ENCODE assay signal across 16 mouse cellular contexts in the genomic region with DNA sequence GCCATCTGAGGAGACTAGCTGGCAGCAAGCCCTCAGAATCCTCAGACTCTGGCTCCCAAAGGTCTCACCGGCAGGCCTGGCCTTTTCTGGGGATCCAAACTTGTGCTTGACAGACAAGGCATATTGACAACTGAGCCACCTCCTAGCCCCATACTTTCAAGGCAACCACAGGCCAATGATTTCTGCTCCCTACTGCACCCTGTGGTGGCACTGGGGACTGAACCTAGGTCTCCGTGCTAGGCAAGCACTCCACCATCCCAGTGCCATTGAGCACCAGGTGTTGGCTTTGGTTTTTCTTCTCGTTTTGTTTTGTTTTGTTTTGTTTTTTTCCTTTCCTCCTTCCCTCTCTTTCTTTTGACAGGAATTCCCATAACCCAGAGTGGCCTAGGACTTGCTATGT. TPM values are rescaled to one million over a fixed set of nuclear protein-coding genes. Genes with fewer than 3 reads are reported as not detected.
DNase-seq lines count a peak whose midpoint lies in the region; ATAC-seq and TF ChIP-seq lines count a peak whose summit lies in the region.
"Had no signal": no experiment of that assay in that cellular context is flagged by ENCODE, and none has a peak within 500 bp of the region (broad histone marks: within the 10 kb centered on the region; RNA-seq: fewer than 3 reads in every experiment).

No protein-coding gene starts in this region.

- ATAC-seq in hindbrain, postnatal 0 days = no peak
- no peak for ATAC-seq in hindbrain, embryonic 11.5 days (ENCODE audit: low FRiP score)
- no peak for ATAC-seq in midbrain, embryonic 11.5 days (ENCODE audit: low FRiP score)
- ATAC-seq in midbrain, embryonic 16.5 days = no peak
- no peak for ATAC-seq in G1E (ENCODE audit: extremely low read depth, insufficient number of reproducible peaks, low FRiP score, poor library complexity, severe bottlenecking)
- peak; percentile 72 for ATAC-seq in megakaryocyte progenitor cell, adult 5-6 weeks (replicated peaks; ENCODE audit: poor library complexity)
- ATAC-seq: inflammation-experienced regulatory T-cells, adult 6 months; Patski had no signal

- no peaks in the 10 kb centered on the region for H3K36me3 ChIP-seq in hindbrain, postnatal 0 days (ENCODE audit: insufficient read depth, low read length)
- H3K36me3 ChIP-seq in hindbrain, embryonic 11.5 days (ENCODE audit: control insufficient read depth, insufficient read depth, low read length) = no peaks in the 10 kb centered on the region
- H3K36me3 ChIP-seq in midbrain, embryonic 11.5 days (ENCODE audit: control insufficient read depth, insufficient read depth, low read length) = no peaks in the 10 kb centered on the region
- H3K36me3 ChIP-seq in midbrain, embryonic 16.5 days (ENCODE audit: control insufficient read depth, insufficient read depth, low read length) = no peaks in the 10 kb centered on the region
- no peaks in the 10 kb centered on the region for H3K36me3 ChIP-seq in G1E (replicated peaks)

- 70% methylated on average over 3 of the region's 3 CpGs for WGBS in hindbrain, postnatal 0 days
- WGBS in hindbrain, embryonic 11.5 days = 67% methylated on average over 3 of the region's 3 CpGs
- WGBS in midbrain, embryonic 11.5 days = 63% methylated on average over 3 of the region's 3 CpGs
- WGBS in midbrain, embryonic 16.5 days = 80% methylated on average over 3 of the region's 3 CpGs

- H3K9ac ChIP-seq in hindbrain, postnatal 0 days (replicated peaks; ENCODE audit: low read length) = no peak overlapping the region
- H3K9ac ChIP-seq in hindbrain, embryonic 11.5 days (ENCODE audit: low read depth, low read length) = no peak overlapping the region
- no peak overlapping the region for H3K9ac ChIP-seq in midbrain, embryonic 11.5 days (ENCODE audit: low read length)
- no peak overlapping the region for H3K9ac ChIP-seq in midbrain, embryonic 16.5 days (ENCODE audit: low read depth, low read length)
- H3K9ac ChIP-seq: embryonic facial prominence, embryonic 13.5 days; heart, embryonic 15.5 days; stomach, embryonic 15.5 days had no signal

- peak; percentile 52 for TF ChIP-seq CTCF in hindbrain, postnatal 0 days (IDR thresholded peaks at IDR 0.05; ENCODE audit: low read depth)
- 0 out of 2 replicates have a peak, but pooled peaks have one; percentile 6 for TF ChIP-seq CTCF in G1E (IDR thresholded peaks at IDR 0.05; ENCODE audit: low read depth, low read length)

- no peaks in the 10 kb centered on the region for H3K4me1 ChIP-seq in hindbrain, postnatal 0 days (ENCODE audit: insufficient read depth, low read length)
- H3K4me1 ChIP-seq in hindbrain, embryonic 11.5 days (replicated peaks; ENCODE audit: control insufficient read depth, insufficient read depth, low read length) = peaks cover 2% of the 10 kb centered on the region; the same call in 1 of the 2 replicates
- 0 out of 2 replicates have a peak, but pooled peaks cover 3% of the 10 kb centered on the region for H3K4me1 ChIP-seq in midbrain, embryonic 11.5 days (ENCODE audit: control insufficient read depth, insufficient read depth, low read length)
- no peaks in the 10 kb centered on the region for H3K4me1 ChIP-seq in midbrain, embryonic 16.5 days (ENCODE audit: control insufficient read depth, insufficient read depth, low read length)
- H3K4me1 ChIP-seq in G1E (ENCODE audit: insufficient read depth, low read depth, low read length) = no peaks in the 10 kb centered on the region

- no peak for DNase-seq in hindbrain, postnatal 0 days (ENCODE audit: low spot score)
- DNase-seq in hindbrain, embryonic 11.5 days (ENCODE audit: low spot score) = no peak
- peak; percentile 84 for DNase-seq in midbrain, embryonic 11.5 days (ENCODE audit: low spot score, missing footprints)
- no peak for DNase-seq in G1E (ENCODE audit: low spot score)
- DNase-seq in T-cell, adult 2 months (ENCODE audit: low spot score) = no peak
- DNase-seq in spleen, adult 18-20 months = no peak
- DNase-seq: gastrocnemius, adult 2 months had no signal

- H3K9me3 ChIP-seq in hindbrain, postnatal 0 days (ENCODE audit: low read length) = no peaks in the 10 kb centered on the region
- H3K9me3 ChIP-seq in hindbrain, embryonic 11.5 days (ENCODE audit: control insufficient read depth, low read length) = no peaks in the 10 kb centered on the region
- H3K9me3 ChIP-seq in midbrain, embryonic 11.5 days (ENCODE audit: control insufficient read depth, low read length) = no peaks in the 10 kb centered on the region
- no peaks in the 10 kb centered on the region for H3K9me3 ChIP-seq in midbrain, embryonic 16.5 days (replicated peaks; ENCODE audit: control insufficient read depth, low read length, poor library complexity, severe bottlenecking)
- H3K9me3 ChIP-seq in G1E (replicated peaks) = no peaks in the 10 kb centered on the region
- H3K9me3 ChIP-seq: embryonic facial prominence, embryonic 13.5 days; heart, embryonic 15.5 days; stomach, embryonic 15.5 days had no signal

- H3K27ac ChIP-seq in hindbrain, postnatal 0 days = no peak overlapping the region
- no peak overlapping the region for H3K27ac ChIP-seq in hindbrain, embryonic 11.5 days (ENCODE audit: low read depth, low read length)
- H3K27ac ChIP-seq in midbrain, embryonic 11.5 days (ENCODE audit: low read depth, low read length) = no peak overlapping the region
- H3K27ac ChIP-seq in midbrain, embryonic 16.5 days (ENCODE audit: low read length) = no peak overlapping the region
- H3K27ac ChIP-seq: embryonic facial prominence, embryonic 13.5 days; gastrocnemius, adult 2 months; heart, embryonic 15.5 days; stomach, embryonic 15.5 days had no signal

- H3K27me3 ChIP-seq in hindbrain, postnatal 0 days (ENCODE audit: insufficient read depth, low read length) = no peaks in the 10 kb centered on the region
- no peaks in the 10 kb centered on the region for H3K27me3 ChIP-seq in hindbrain, embryonic 11.5 days (ENCODE audit: control insufficient read depth, insufficient read depth, low read length)
- no peaks in the 10 kb centered on the region for H3K27me3 ChIP-seq in midbrain, embryonic 11.5 days (ENCODE audit: control insufficient read depth, insufficient read depth, low read length)
- no peaks in the 10 kb centered on the region for H3K27me3 ChIP-seq in midbrain, embryonic 16.5 days (ENCODE audit: control insufficient read depth, insufficient read depth, low read depth, low read length)
- H3K27me3 ChIP-seq in G1E (ENCODE audit: insufficient read depth, low read length) = peaks cover 27% of the 10 kb centered on the region
- H3K27me3 ChIP-seq: embryonic facial prominence, embryonic 13.5 days; heart, embryonic 15.5 days; Patski; stomach, embryonic 15.5 days had no signal

- H3K4me3 ChIP-seq in hindbrain, postnatal 0 days (ENCODE audit: low read length) = no peak overlapping the region
- H3K4me3 ChIP-seq in hindbrain, embryonic 11.5 days (ENCODE audit: low read depth, low read length) = no peak overlapping the region
- no peak overlapping the region for H3K4me3 ChIP-seq in midbrain, embryonic 11.5 days (ENCODE audit: low read depth, low read length)
- no peak overlapping the region for H3K4me3 ChIP-seq in midbrain, embryonic 16.5 days (ENCODE audit: low read depth, low read length)
- H3K4me3 ChIP-seq in G1E (ENCODE audit: low read depth, low read length) = no peak overlapping the region
- H3K4me3 ChIP-seq: embryonic facial prominence, embryonic 13.5 days; gastrocnemius, adult 2 months; heart, embryonic 15.5 days; myocyte; stomach, embryonic 15.5 days had no signal

- H3K4me2 ChIP-seq in hindbrain, postnatal 0 days (ENCODE audit: low read depth, low read length) = no peak overlapping the region
- H3K4me2 ChIP-seq in hindbrain, embryonic 11.5 days (replicated peaks; ENCODE audit: low read depth, low read length) = no peak overlapping the region
- H3K4me2 ChIP-seq in midbrain, embryonic 11.5 days = no peak overlapping the region
- no peak overlapping the region for H3K4me2 ChIP-seq in midbrain, embryonic 16.5 days (ENCODE audit: low read length)
- H3K4me2 ChIP-seq: embryonic facial prominence, embryonic 13.5 days; heart, embryonic 15.5 days; stomach, embryonic 15.5 days had no signal

RNA-seq across cellular contexts. Expression of gene Kank2, which starts 10.0 kb away (rescaled TPM):
- total RNA-seq in hindbrain, postnatal 0 days (2014; rRNA removed) = 15.6 and 19.1 TPM in 2 replicates
- 3.1 and 3.4 TPM in 2 replicates for polyA plus RNA-seq in hindbrain, postnatal 0 days (2015; fragmentation: Nextera tagmentation; extraction: Ambion mirVana)
- polyA plus RNA-seq in hindbrain, embryonic 11.5 days (2014; fragmentation: Nextera tagmentation; extraction: Ambion mirVana) = 4.1 and 4.7 TPM in 2 replicates
- 3.5 and 3.9 TPM in 2 replicates for polyA plus RNA-seq in midbrain, embryonic 11.5 days (2014; fragmentation: Nextera tagmentation; extraction: Ambion mirVana)
- polyA plus RNA-seq in midbrain, embryonic 16.5 days (2015; fragmentation: Nextera tagmentation; extraction: Ambion mirVana) = 3.1 and 3.5 TPM in 2 replicates
- total RNA-seq in G1E (2014; fragmentation: Nextera tagmentation) (not detected in 2 replicates), G1E (2017) (under 0.01 TPM in 2 replicates)
- not detected in 2 replicates for polyA plus RNA-seq in G1E (2012)
- 0.72 and 1.2 TPM in 2 replicates for total RNA-seq in megakaryocyte progenitor cell, adult 5-6 weeks (2015)
- 0.71 and 1.2 TPM in 2 replicates for total RNA-seq in megakaryocyte progenitor cell, adult 5-6 weeks (2017)
- polyA plus RNA-seq: inflammation-experienced regulatory T-cells, adult 6 months had no signal

RNA-seq across cellular contexts. Expression of gene Angptl8, which starts 26.7 kb away (rescaled TPM):
- not detected in 2 replicates for total RNA-seq in hindbrain, postnatal 0 days (2014; rRNA removed)
- polyA plus RNA-seq in hindbrain, postnatal 0 days (2015; fragmentation: Nextera tagmentation; extraction: Ambion mirVana) = 0.34 and 0.57 TPM in 2 replicates
- polyA plus RNA-seq in hindbrain, embryonic 11.5 days (2014; fragmentation: Nextera tagmentation; extraction: Ambion mirVana) = 0.74 TPM in 1 of 2 replicates, not detected in the other
- 0.19 and 0.22 TPM in 2 replicates for polyA plus RNA-seq in midbrain, embryonic 11.5 days (2014; fragmentation: Nextera tagmentation; extraction: Ambion mirVana)
- polyA plus RNA-seq in midbrain, embryonic 16.5 days (2015; fragmentation: Nextera tagmentation; extraction: Ambion mirVana) = 0.87 TPM in 1 of 2 replicates, not detected in the other
- total RNA-seq in G1E (2014; fragmentation: Nextera tagmentation) (not detected in 2 replicates), G1E (2017) (not detected in 2 replicates)
- not detected in 2 replicates for polyA plus RNA-seq in G1E (2012)
- 0.22 and 1.8 TPM in 2 replicates for total RNA-seq in megakaryocyte progenitor cell, adult 5-6 weeks (2015)
- 4.0 and 4.7 TPM in 2 replicates for total RNA-seq in megakaryocyte progenitor cell, adult 5-6 weeks (2017)
- total RNA-seq: gastrocnemius, adult 2 months; layer of hippocampus, postnatal 10 days had no signal
- polyA plus RNA-seq: inflammation-experienced regulatory T-cells, adult 6 months; myocyte had no signal

RNA-seq across cellular contexts. Expression of gene Dock6, which starts 43.9 kb away (rescaled TPM):
- total RNA-seq in hindbrain, postnatal 0 days (2014; rRNA removed) = 15.6 and 20.6 TPM in 2 replicates
- polyA plus RNA-seq in hindbrain, postnatal 0 days (2015; fragmentation: Nextera tagmentation; extraction: Ambion mirVana) = 11.5 and 11.7 TPM in 2 replicates
- polyA plus RNA-seq in hindbrain, embryonic 11.5 days (2014; fragmentation: Nextera tagmentation; extraction: Ambion mirVana) = 16.3 and 21.4 TPM in 2 replicates
- 15.1 and 15.9 TPM in 2 replicates for polyA plus RNA-seq in midbrain, embryonic 11.5 days (2014; fragmentation: Nextera tagmentation; extraction: Ambion mirVana)
- polyA plus RNA-seq in midbrain, embryonic 16.5 days (2015; fragmentation: Nextera tagmentation; extraction: Ambion mirVana) = 12.9 and 13.4 TPM in 2 replicates
- 12.7 and 16.8 TPM in 2 replicates for total RNA-seq in G1E (2014; fragmentation: Nextera tagmentation)
- 3.7 and 3.9 TPM in 2 replicates for total RNA-seq in G1E (2017)
- polyA plus RNA-seq in G1E (2012) = 11.3 and 11.6 TPM in 2 replicates
- total RNA-seq in megakaryocyte progenitor cell, adult 5-6 weeks (2015) = 0.64 and 1.6 TPM in 2 replicates
- 0.67 and 2.3 TPM in 2 replicates for total RNA-seq in megakaryocyte progenitor cell, adult 5-6 weeks (2017)

RNA-seq across cellular contexts. Expression of gene Spc24, which starts 48.5 kb away (rescaled TPM):
- 20.3 and 31.1 TPM in 2 replicates for total RNA-seq in hindbrain, postnatal 0 days (2014; rRNA removed)
- polyA plus RNA-seq in hindbrain, postnatal 0 days (2015; fragmentation: Nextera tagmentation; extraction: Ambion mirVana) = 26.2 and 27.1 TPM in 2 replicates
- 94.3 and 101 TPM in 2 replicates for polyA plus RNA-seq in hindbrain, embryonic 11.5 days (2014; fragmentation: Nextera tagmentation; extraction: Ambion mirVana)
- 91.3 and 115 TPM in 2 replicates for polyA plus RNA-seq in midbrain, embryonic 11.5 days (2014; fragmentation: Nextera tagmentation; extraction: Ambion mirVana)
- polyA plus RNA-seq in midbrain, embryonic 16.5 days (2015; fragmentation: Nextera tagmentation; extraction: Ambion mirVana) = 10.4 and 11.8 TPM in 2 replicates
- total RNA-seq in G1E (2014; fragmentation: Nextera tagmentation) (49.8 and 61.5 TPM in 2 replicates), G1E (2017) (91.2 and 126 TPM in 2 replicates)
- 116 and 128 TPM in 2 replicates for polyA plus RNA-seq in G1E (2012)
- 43.2 and 50.1 TPM in 2 replicates for total RNA-seq in megakaryocyte progenitor cell, adult 5-6 weeks (2015)
- total RNA-seq in megakaryocyte progenitor cell, adult 5-6 weeks (2017) = 128 and 151 TPM in 2 replicates
